Mouse (Mus musculus) intestine, postnatal 0 days (tissue): ENCODE results near the gene Limd1. TPM values are rescaled to one million over a fixed set of nuclear protein-coding genes. Genes with fewer than 3 reads are reported as not detected.

Source experiments
- ATAC-seq: fragments of 200-750 bp; cut with Nextera tagmentation; 2 replicates; pipeline ENCODE4 v1.8.0; 2017; ENCODE audit warnings: mild to moderate bottlenecking, moderate TSS enrichment, moderate library complexity
- H3K27ac ChIP-seq: fragments of 300-500 bp; sonication (generic); 2 replicates; pipeline ENCODE4 v1.5.1; 2014; ENCODE audit warnings: mild to moderate bottlenecking, low read depth, low read length, moderate library complexity
- H3K27me3 ChIP-seq: fragments of 300-500 bp; sonication (generic); replicated peaks from 2 replicates; pipeline ENCODE4 v1.6.1; 2014; ENCODE audit warnings: low read length, mixed read lengths; ENCODE audit not compliant: control insufficient read depth, insufficient read depth
- H3K36me3 ChIP-seq: fragments of 300-500 bp; sonication (generic); 2 replicates; pipeline ENCODE4 v1.6.1; 2014; ENCODE audit warnings: mild to moderate bottlenecking, moderate library complexity; ENCODE audit not compliant: control insufficient read depth, insufficient read depth
- H3K4me1 ChIP-seq: fragments of 300-500 bp; sonication (generic); replicated peaks from 2 replicates; pipeline ENCODE4 v1.6.1; 2014; ENCODE audit warnings: antibody characterized with exemption, low read length, mixed read lengths; ENCODE audit not compliant: control insufficient read depth, insufficient read depth
- H3K4me2 ChIP-seq: fragments of 300-500 bp; sonication (generic); replicated peaks from 2 replicates; pipeline ENCODE4 v1.6.1; 2014; ENCODE audit warnings: low read depth, mild to moderate bottlenecking, moderate library complexity
- H3K4me3 ChIP-seq: fragments of 300-500 bp; sonication (generic); 2 replicates; pipeline ENCODE4 v1.5.1; 2014; ENCODE audit warnings: low read depth, low read length
- H3K9ac ChIP-seq: fragments of 300-500 bp; sonication (generic); 2 replicates; pipeline ENCODE4 v1.6.1; 2014; ENCODE audit warnings: mild to moderate bottlenecking, low read depth, low read length
- H3K9me3 ChIP-seq: fragments of 300-500 bp; sonication (generic); 2 replicates; pipeline ENCODE4 v1.6.1; 2016; ENCODE audit warnings: mixed run types; ENCODE audit not compliant: control insufficient read depth
- CTCF ChIP-seq: sonication (generic); IDR thresholded peaks from 2 replicates; pipeline ENCODE4 v1.5.1; 2016; ENCODE audit warnings: low read depth, mild to moderate bottlenecking, control low read depth, antibody characterized with exemption, moderate library complexity
- WGBS: fragments of 180-500 bp; shearing (Covaris S2); extraction: QIAGEN DNeasy Blood & Tissue Kit; methylation state at CpG from one replicate; pipeline ENCODE4 v1.1.7; 2014; 5-methylcytosine and 5-hydroxymethylcytosine counted together
- polyA plus RNA-seq: library from polyadenylated mRNA; unstranded; fragments of >200 nt; fragmentation: Nextera tagmentation; extraction: Ambion mirVana; gene quantifications from 2 replicates; pipeline ENCODE4 v1.2.1, GENCODE M21; 2015

The Limd1 gene
- polyA plus RNA-seq, 1 experiment from 2014 or later, result 40.6 TPM

DNA sequence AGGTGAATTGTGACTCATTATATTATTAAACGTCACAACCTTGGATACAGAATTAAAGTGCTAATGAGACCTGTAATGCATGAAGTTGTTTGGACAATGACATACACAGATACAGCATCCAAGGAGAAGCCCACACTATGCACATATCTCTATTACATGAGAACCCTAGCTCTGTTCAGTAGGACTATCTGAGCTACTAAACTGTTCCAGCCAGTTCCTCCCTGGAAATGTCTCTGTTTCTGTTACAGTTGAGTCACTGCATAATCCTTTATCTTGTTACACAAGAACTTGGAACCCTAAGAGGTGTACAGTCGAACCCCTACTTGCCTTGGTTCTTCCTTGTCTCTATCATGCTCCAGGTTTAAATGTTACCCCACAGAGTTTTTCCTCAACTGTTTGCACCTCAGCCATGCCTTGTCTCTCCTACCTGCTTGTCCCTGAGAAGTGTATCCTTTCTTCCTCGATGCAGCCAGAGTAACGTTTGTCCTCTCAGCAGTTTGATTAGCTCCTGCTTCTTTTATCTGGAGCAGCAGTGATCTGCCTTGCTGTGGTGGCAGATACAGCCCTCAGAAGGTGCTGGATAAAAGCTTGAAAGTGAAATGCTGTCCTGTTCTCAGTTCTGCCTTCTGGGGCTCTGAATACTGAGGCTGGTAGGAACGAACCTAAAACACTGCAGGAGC lies 10.0 kb upstream of the Limd1 start:
- Histone ChIP-seq H3K27ac (no peak overlapping the region), H3K27me3 (no peaks in the 10 kb centered on the region), H3K4me2 (no peak overlapping the region), H3K9ac (no peak overlapping the region), H3K4me3 (no peak overlapping the region), H3K9me3 (no peaks in the 10 kb centered on the region), H3K36me3 (peaks cover under 1% of the 10 kb centered on the region; the same call in 1 of the 2 replicates), H3K4me1 (no peaks in the 10 kb centered on the region; the same call in 1 of the 2 replicates)
- 55% methylated on average over 5 of the region's 5 CpGs for WGBS
- no peak for ATAC-seq
- TF ChIP-seq CTCF, result no peak

DNA sequence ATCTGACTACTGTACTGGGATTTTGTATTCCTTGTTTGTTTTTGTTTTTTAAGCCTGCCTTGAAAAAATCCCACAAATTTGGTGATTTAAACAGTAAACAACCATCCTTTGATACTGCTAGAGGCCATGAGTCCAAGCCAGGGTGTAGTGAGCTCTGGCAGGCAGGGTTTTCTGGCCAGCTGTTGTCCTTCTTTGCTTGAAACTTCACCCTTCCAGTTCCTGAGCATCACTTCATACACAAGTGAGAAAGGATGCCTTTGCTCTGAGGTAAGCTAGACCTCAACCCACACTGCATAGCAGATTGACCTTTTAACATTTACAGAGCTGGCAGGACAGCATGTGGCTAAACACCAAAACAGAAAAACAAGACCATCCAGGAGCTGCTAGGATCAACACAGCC lies 9.4 kb upstream of the Limd1 start:
- no peaks in the 10 kb centered on the region; the same call in 1 of the 2 replicates for H3K4me1 ChIP-seq
- no peak overlapping the region for H3K4me2 ChIP-seq
- H3K9ac ChIP-seq, result no peak overlapping the region
- H3K27me3 ChIP-seq, result no peaks in the 10 kb centered on the region
- no peak for ATAC-seq
- no peaks in the 10 kb centered on the region for H3K9me3 ChIP-seq
- no peak overlapping the region for H3K27ac ChIP-seq
- no peaks in the 10 kb centered on the region for H3K36me3 ChIP-seq
- no peak for TF ChIP-seq CTCF
- H3K4me3 ChIP-seq, result no peak overlapping the region

DNA sequence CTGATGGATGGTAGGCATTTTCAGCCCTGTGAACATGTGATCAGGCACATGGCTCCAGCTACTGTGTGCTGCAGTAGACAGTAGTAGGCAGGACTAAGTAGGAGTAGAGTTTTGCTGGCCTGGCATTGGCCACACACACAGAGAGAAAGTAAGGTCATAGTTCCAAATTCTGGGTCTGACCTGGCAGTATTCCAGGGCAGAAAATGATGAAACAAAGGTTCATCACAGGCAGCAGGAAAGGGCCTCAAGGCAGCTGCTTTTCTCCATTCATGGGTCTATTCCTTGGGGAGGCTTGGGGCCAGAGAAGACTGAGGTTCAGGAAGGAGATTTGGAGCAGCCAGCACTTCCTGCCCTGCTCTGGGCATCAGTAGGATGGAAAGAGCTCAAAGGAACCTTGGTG lies 5.1 kb upstream of the Limd1 start:
- Histone ChIP-seq H3K4me1 (no peaks in the 10 kb centered on the region; the same call in 1 of the 2 replicates), H3K4me2 (no peak overlapping the region), H3K27me3 (no peaks in the 10 kb centered on the region), H3K27ac (no peak overlapping the region), H3K36me3 (no peaks in the 10 kb centered on the region), H3K9me3 (no peaks in the 10 kb centered on the region), H3K4me3 (no peak overlapping the region), H3K9ac (no peak overlapping the region)
- 0 out of 2 replicates have a peak, but pooled peaks have one; percentile 34 for ATAC-seq
- TF ChIP-seq CTCF, result no peak

DNA sequence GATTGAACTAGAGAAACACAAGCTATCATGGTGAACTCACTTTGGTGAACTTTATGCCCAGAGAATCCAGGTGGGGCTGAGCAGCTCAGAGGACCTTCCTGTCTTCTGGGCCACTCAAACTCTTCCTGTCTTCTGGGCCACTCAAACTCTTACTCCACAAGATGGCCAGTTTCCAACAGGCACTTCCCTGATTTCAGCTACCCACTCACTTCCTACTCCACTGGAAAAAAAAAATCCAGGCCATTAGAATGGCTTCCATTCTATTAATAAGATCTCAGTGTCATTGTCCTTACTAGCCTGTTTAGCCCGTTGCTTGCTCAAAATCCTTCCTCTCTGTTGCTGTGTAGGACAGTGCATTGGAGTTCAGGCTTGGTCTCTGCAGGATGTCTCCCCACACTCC lies 2.9 kb upstream of the Limd1 start:
- H3K27me3 ChIP-seq, result no peaks in the 10 kb centered on the region
- no peak for TF ChIP-seq CTCF
- no peak for ATAC-seq
- WGBS, result 71% methylated on average over 1 of the region's 1 CpGs
- H3K36me3 ChIP-seq, result no peaks in the 10 kb centered on the region; the same call in 1 of the 2 replicates
- no peak overlapping the region for H3K9ac ChIP-seq
- no peaks in the 10 kb centered on the region for H3K9me3 ChIP-seq
- H3K27ac ChIP-seq, result no peak overlapping the region; the same call in 1 of the 2 replicates
- H3K4me3 ChIP-seq, result no peak overlapping the region
- no peak overlapping the region for H3K4me2 ChIP-seq
- H3K4me1 ChIP-seq, result peaks cover 7% of the 10 kb centered on the region

DNA sequence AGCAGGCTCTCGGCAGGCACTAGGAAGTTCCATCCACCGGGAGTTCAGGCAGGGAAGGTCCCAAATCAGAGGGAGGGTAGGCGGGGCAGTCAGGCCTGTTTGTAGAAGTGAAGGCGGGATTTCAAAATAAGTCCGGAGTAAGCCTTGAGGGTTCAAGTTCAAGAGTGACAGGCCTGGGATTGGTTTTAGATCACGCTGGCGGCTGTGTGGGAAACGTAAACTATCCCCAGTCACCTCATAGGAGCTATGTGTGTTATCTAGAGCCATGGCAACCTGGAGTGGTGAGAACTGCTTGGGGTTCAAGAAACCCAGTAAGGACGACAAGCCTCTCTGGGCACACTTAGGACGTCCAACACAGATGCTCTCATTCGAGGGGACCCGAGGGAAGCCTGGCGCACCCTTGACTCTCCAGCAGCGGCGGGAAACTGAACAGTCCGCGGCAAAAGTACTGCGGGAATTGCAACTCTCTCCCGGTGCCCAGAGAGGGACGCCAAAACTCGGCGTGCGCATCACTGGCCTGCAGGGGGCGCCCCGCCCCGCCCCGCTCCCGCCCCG lies 398 bp upstream of the Limd1 start:
- Histone ChIP-seq H3K4me3 (peak overlapping the region; percentile 36), H3K9ac (peak overlapping the region; percentile 38; the same call in 1 of the 2 replicates), H3K27ac (no peak overlapping the region; the same call in 1 of the 2 replicates), H3K36me3 (peaks cover 6% of the 10 kb centered on the region), H3K27me3 (no peaks in the 10 kb centered on the region), H3K4me1 (peaks cover 13% of the 10 kb centered on the region), H3K4me2 (peak overlapping the region; percentile 87), H3K9me3 (no peaks in the 10 kb centered on the region)
- ATAC-seq, result peak; percentile 78
- 1% methylated on average over 22 of the region's 29 CpGs for WGBS
- TF ChIP-seq CTCF, result peak; percentile 72

DNA sequence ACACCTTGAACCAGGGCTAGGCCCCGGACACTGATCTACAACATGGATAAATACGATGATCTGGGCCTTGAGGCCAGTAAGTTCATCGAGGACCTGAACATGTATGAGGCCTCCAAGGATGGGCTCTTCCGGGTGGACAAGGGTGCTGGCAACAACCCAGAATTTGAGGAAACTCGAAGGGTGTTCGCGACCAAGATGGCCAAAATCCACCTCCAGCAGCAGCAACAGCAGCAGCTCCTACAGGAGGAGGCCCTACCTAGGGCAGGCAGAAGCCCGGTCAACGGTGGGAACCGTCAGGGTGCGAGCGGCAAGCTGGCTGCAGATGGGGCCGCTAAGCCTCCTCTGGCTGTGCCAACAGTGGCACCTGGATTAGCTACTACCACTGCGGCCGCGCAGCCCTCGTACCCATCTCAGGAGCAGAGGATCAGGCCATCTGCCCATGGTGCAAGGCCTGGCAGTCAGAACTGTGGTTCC lies 727 bp downstream of the Limd1 start:
- H3K4me2 ChIP-seq, result peak overlapping the region; percentile 87
- peaks cover 7% of the 10 kb centered on the region for H3K36me3 ChIP-seq
- no peaks in the 10 kb centered on the region for H3K27me3 ChIP-seq
- H3K27ac ChIP-seq, result peak overlapping the region; percentile 79
- WGBS, result 3% methylated on average over 17 of the region's 17 CpGs
- peak; percentile 4; the same call in 1 of the 2 replicates for ATAC-seq
- H3K9ac ChIP-seq, result peak overlapping the region; percentile 67
- H3K4me3 ChIP-seq, result peak overlapping the region; percentile 51
- no peaks in the 10 kb centered on the region for H3K9me3 ChIP-seq
- no peak for TF ChIP-seq CTCF
- peaks cover 13% of the 10 kb centered on the region for H3K4me1 ChIP-seq
